Mouse (Mus musculus) CH12.LX (cell line): ENCODE data around the gene Treml2. TPM values are rescaled to one million over a fixed set of nuclear protein-coding genes. Genes with fewer than 3 reads are reported as not detected.

Source experiments
- DNase-seq: peaks from one replicate; pipeline ENCODE4 v3.0.0-alpha.2; 2013; ENCODE audit errors: extremely low read depth
- H3K27ac ChIP-seq: 2 replicates; pipeline ENCODE4 v1.5.1; 2012; ENCODE audit warnings: low read depth, mild to moderate bottlenecking, control low read depth, moderate library complexity; ENCODE audit not compliant: insufficient read depth
- H3K27me3 ChIP-seq: replicated peaks from 2 replicates; pipeline ENCODE3; 2012; ENCODE audit warnings: inconsistent platforms
- H3K36me3 ChIP-seq, 2 experiments: replicated peaks in 1 of 2; 2 replicates each; pipeline versions ENCODE3 to v1.6.1; 2012; ENCODE audit warnings: inconsistent platforms in 1 of 2, low read length in 1 of 2, mild to moderate bottlenecking in 1 of 2, mixed read lengths in 1 of 2, moderate library complexity in 1 of 2; ENCODE audit not compliant: control insufficient read depth in 1 of 2, insufficient read depth in 1 of 2
- H3K4me1 ChIP-seq, 2 experiments: 2 replicates each; pipeline ENCODE4 v1.6.1; 2012; ENCODE audit warnings: inconsistent platforms in 1 of 2, moderate library complexity in 1 of 2; ENCODE audit not compliant: insufficient read depth in 2 of 2, control insufficient read depth in 1 of 2
- H3K4me2 ChIP-seq: 2 replicates; pipeline ENCODE4 v1.6.1; 2012; ENCODE audit warnings: low read depth, mild to moderate bottlenecking, control low read depth; ENCODE audit not compliant: poor library complexity, insufficient read depth, severe bottlenecking
- H3K4me3 ChIP-seq, 3 experiments: fragments of 150-350 bp in 1 of 3; sonication (generic) in 1 of 3; replicated peaks in 1 of 3; 2 replicates each; pipeline versions ENCODE3 to v1.5.1; 2011 to 2012; ENCODE audit warnings: low read depth in 2 of 3, low read length in 2 of 3, mild to moderate bottlenecking in 2 of 3, moderate library complexity in 2 of 3, control low read depth in 1 of 3, improper control_type of control experiment in 1 of 3, inconsistent platforms in 1 of 3, mixed read lengths in 1 of 3; ENCODE audit not compliant: poor library complexity in 1 of 3
- H3K79me2 ChIP-seq: replicated peaks from 2 replicates; pipeline ENCODE4 v1.6.1; 2012; ENCODE audit warnings: mild to moderate bottlenecking, moderate library complexity; ENCODE audit not compliant: control insufficient read depth, poor library complexity, insufficient read depth, severe bottlenecking; ENCODE audit errors: extremely low read depth
- H3K9ac ChIP-seq: 2 replicates; pipeline ENCODE4 v1.6.1; 2012; ENCODE audit warnings: low read depth, mild to moderate bottlenecking, control low read depth, moderate library complexity; ENCODE audit not compliant: insufficient read depth
- H3K9me3 ChIP-seq: replicated peaks from 2 replicates; pipeline ENCODE3; 2012; ENCODE audit warnings: low read length, inconsistent platforms, mixed read lengths
- BHLHE40 ChIP-seq: IDR thresholded peaks from 2 replicates; pipeline ENCODE4 v1.6.1; 2011; ENCODE audit warnings: mild to moderate bottlenecking, low read depth, low read length, improper control_type of control experiment
- CHD1 ChIP-seq: IDR thresholded peaks from 2 replicates; pipeline ENCODE4 v1.6.1; 2012; ENCODE audit warnings: low read depth, low read length, improper control_type of control experiment, inconsistent platforms
- CHD2 ChIP-seq: IDR thresholded peaks from 2 replicates; pipeline ENCODE4 v1.6.1; 2011; ENCODE audit warnings: low read length, improper control_type of control experiment
- CTCF ChIP-seq, 2 experiments: IDR thresholded peaks in 1 of 2; conservative IDR thresholded peaks in 1 of 2; 2 replicates each; pipeline ENCODE4 v1.5.1; 2011 to 2012; ENCODE audit warnings: low read depth in 2 of 2, low read length in 2 of 2, improper control_type of control experiment in 1 of 2, inconsistent platforms in 1 of 2, mild to moderate bottlenecking in 1 of 2, moderate library complexity in 1 of 2
- E2F4 ChIP-seq: IDR thresholded peaks from 2 replicates; pipeline ENCODE4 v1.6.1; 2011; ENCODE audit warnings: low read depth, low read length, improper control_type of control experiment; ENCODE audit not compliant: insufficient replicate concordance
- ETS1 ChIP-seq: conservative IDR thresholded peaks from 2 replicates; pipeline ENCODE4 v1.6.1; 2012; ENCODE audit warnings: low read depth, mild to moderate bottlenecking, inconsistent platforms, low read length, improper control_type of control experiment, moderate library complexity
- HCFC1 ChIP-seq: IDR thresholded peaks from 2 replicates; pipeline ENCODE4 v1.6.1; 2012; ENCODE audit warnings: low read depth, mild to moderate bottlenecking, inconsistent platforms, low read length, improper control_type of control experiment
- MAX ChIP-seq: IDR thresholded peaks from 2 replicates; pipeline ENCODE4 v1.6.1; 2011; ENCODE audit warnings: low read length, improper control_type of control experiment
- MAZ ChIP-seq: IDR thresholded peaks from 2 replicates; pipeline ENCODE4 v1.6.1; 2012; ENCODE audit warnings: low read depth, mild to moderate bottlenecking, inconsistent platforms, low read length, improper control_type of control experiment, moderate library complexity
- MEF2A ChIP-seq: IDR thresholded peaks from 2 replicates; pipeline ENCODE4 v1.6.1; 2014; ENCODE audit warnings: low read depth, mild to moderate bottlenecking, inconsistent platforms, low read length, improper control_type of control experiment, borderline replicate concordance
- MXI1 ChIP-seq: IDR thresholded peaks from 2 replicates; pipeline ENCODE4 v1.6.1; 2011; ENCODE audit warnings: mild to moderate bottlenecking, low read depth, low read length, improper control_type of control experiment
- MYC ChIP-seq: IDR thresholded peaks from 2 replicates; pipeline ENCODE4 v1.6.1; 2011; ENCODE audit warnings: low read depth, mild to moderate bottlenecking, improper control_type of control experiment, low read length
- NELFE ChIP-seq: IDR thresholded peaks from 2 replicates; pipeline ENCODE4 v1.6.1; 2011; ENCODE audit warnings: low read depth, low read length, improper control_type of control experiment
- PAX5 ChIP-seq: IDR thresholded peaks from 2 replicates; pipeline ENCODE4 v1.6.1; 2012; ENCODE audit warnings: low read length, inconsistent platforms, mixed read lengths
- POLR2A ChIP-seq: IDR thresholded peaks from 2 replicates; pipeline ENCODE4 v1.6.1; 2011; ENCODE audit warnings: low read depth, mild to moderate bottlenecking, improper control_type of control experiment, low read length
- POLR2AphosphoS2 ChIP-seq: IDR thresholded peaks from 2 replicates; pipeline ENCODE4 v1.6.1; 2011; ENCODE audit warnings: low read depth, low read length, improper control_type of control experiment
- RAD21 ChIP-seq: IDR thresholded peaks from 2 replicates; pipeline ENCODE4 v1.6.1; 2011; ENCODE audit warnings: low read depth, mild to moderate bottlenecking, low read length, improper control_type of control experiment, moderate library complexity
- SIN3A ChIP-seq: IDR thresholded peaks from 2 replicates; pipeline ENCODE4 v1.6.1; 2012; ENCODE audit warnings: low read length, improper control_type of control experiment, inconsistent platforms
- TBP ChIP-seq: conservative IDR thresholded peaks from 2 replicates; pipeline ENCODE4 v1.6.1; 2011; ENCODE audit warnings: low read depth, low read length, improper control_type of control experiment
- TCF12 ChIP-seq: IDR thresholded peaks from 2 replicates; pipeline ENCODE4 v1.6.1; 2014; ENCODE audit warnings: low read depth, mild to moderate bottlenecking, inconsistent platforms, low read length, improper control_type of control experiment
- UBTF ChIP-seq: IDR thresholded peaks from 2 replicates; pipeline ENCODE4 v1.6.1; 2012; ENCODE audit warnings: low read depth, mild to moderate bottlenecking, inconsistent platforms, low read length, improper control_type of control experiment, moderate library complexity
- USF1 ChIP-seq: IDR thresholded peaks from 2 replicates; pipeline ENCODE4 v1.6.1; 2014; ENCODE audit warnings: low read depth, mild to moderate bottlenecking, inconsistent platforms, low read length, improper control_type of control experiment
- USF2 ChIP-seq: conservative IDR thresholded peaks from 2 replicates; pipeline ENCODE4 v1.6.1; 2011; ENCODE audit warnings: low read depth, low read length, improper control_type of control experiment
- ZC3H11A ChIP-seq: IDR thresholded peaks from 2 replicates; pipeline ENCODE4 v1.6.1; 2012; ENCODE audit warnings: low read depth, mild to moderate bottlenecking, inconsistent platforms, low read length, improper control_type of control experiment
- ZKSCAN1 ChIP-seq: IDR thresholded peaks from 2 replicates; pipeline ENCODE4 v1.6.1; 2012; ENCODE audit warnings: low read depth, inconsistent platforms, low read length, improper control_type of control experiment, borderline replicate concordance
- ZMIZ1 ChIP-seq: IDR thresholded peaks from 2 replicates; pipeline ENCODE4 v1.6.1; 2012; ENCODE audit warnings: low read depth, mild to moderate bottlenecking, inconsistent platforms, low read length, improper control_type of control experiment
- dilution Hi-C: fragments of 300-500 bp; cut with MboI; formaldehyde crosslinking; loops from 2 replicates; pipeline ENCODE4 v1.14.3; 2020; ENCODE audit warnings: low sequenced_read_pairs; ENCODE audit not compliant: extremely low pct_unique_long_range_greater_than_20kb, extremely low pct_ligation_motif_present
- in situ Hi-C: fragments of 300-500 bp; cut with MboI; formaldehyde crosslinking; loops from 3 replicates; pipeline ENCODE4 v1.14.3; 2019; ENCODE audit warnings: low sequenced_read_pairs, low pct_ligation_motif_present, low pct_unique_long_range_greater_than_20kb, mixed read lengths
- polyA plus RNA-seq: library from polyadenylated mRNA; unstranded; fragments of >175 nt; gene quantifications from 2 replicates; pipeline ENCODE4 v1.2.1, GENCODE M21; 2012; ENCODE audit warnings: low read depth; ENCODE audit not compliant: insufficient read length
- total RNA-seq, 2 experiments: library from RNA; depleted of rRNA; stranded (reverse); fragments of 300-350 nt in 1 of 2; fragments of >200 nt in 1 of 2; gene quantifications; 2 replicates each; pipeline ENCODE4 v1.2.3; 2012 to 2014

The Treml2 gene
- total and polyA plus RNA-seq, 3 experiments = 1.3 to 10.2 (median 5.5) TPM

DNA sequence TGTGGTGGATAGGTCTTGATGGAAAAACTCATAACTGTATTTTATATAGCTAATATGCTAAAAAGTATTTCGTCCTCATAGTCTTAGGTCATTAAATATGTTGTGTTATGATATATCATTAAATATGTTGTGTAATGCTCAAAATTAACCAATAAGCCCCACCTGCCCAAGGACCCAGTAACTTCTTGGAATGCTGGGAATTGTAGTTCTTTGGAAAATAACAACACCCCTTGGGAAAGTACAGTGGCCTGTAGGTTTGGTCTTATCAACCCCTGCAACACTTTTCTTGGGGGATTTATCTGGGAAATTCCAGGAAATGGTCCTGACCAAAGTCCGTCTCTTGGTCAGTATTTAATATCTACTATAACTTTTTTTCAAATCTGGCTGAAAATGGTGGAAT, 43.8 kb downstream of the Treml2 start:
- no peaks in the 10 kb centered on the region for H3K79me2 ChIP-seq
- no peak overlapping the region for H3K4me3 ChIP-seq
- H3K4me1 ChIP-seq = peaks cover 0 to 21% of the 10 kb centered on the region in 2 experiments; a peak in 2 of 4 replicates
- TF ChIP-seq POLR2A (no peak), CHD1 (no peak), ETS1 (no peak), MAZ (no peak), USF2 (no peak), UBTF (no peak), USF1 (no peak), MYC (no peak), HCFC1 (no peak)
- no peak overlapping the region for H3K9ac ChIP-seq
- no peak for DNase-seq
- in situ Hi-C loops = no loop called here
- H3K27ac ChIP-seq = no peak overlapping the region
- no peaks in the 10 kb centered on the region for H3K36me3 ChIP-seq
- no peaks in the 10 kb centered on the region for H3K27me3 ChIP-seq
- dilution Hi-C loops = no loop called here
- no peak overlapping the region for H3K4me2 ChIP-seq
- peaks cover 3% of the 10 kb centered on the region for H3K9me3 ChIP-seq

- Histone ChIP-seq H3K36me3 (no peaks in the 10 kb centered on the region), H3K4me3 (no peak overlapping the region), H3K27ac (no peak overlapping the region), H3K79me2 (no peaks in the 10 kb centered on the region), H3K9ac (no peak overlapping the region), H3K9me3 (no peaks in the 10 kb centered on the region), H3K4me2 (no peak overlapping the region), H3K4me1 (peaks cover 0 to 20% of the 10 kb centered on the region in 2 experiments; a peak in 2 of 4 replicates), H3K27me3 (no peaks in the 10 kb centered on the region)
- dilution Hi-C loops (no loop called here), in situ Hi-C loops (no loop called here)
- DNase-seq = no peak
- TF ChIP-seq E2F4 (no peak), USF2 (no peak), TBP (no peak)
Measured at GRCm38 (mm10) chr17:48345824-48346223, 46.5 kb downstream of the Treml2 start.

GRCm38 (mm10) chr17:48346231-48346630, 46.9 kb downstream of the Treml2 start, which contains the start of gene Trem2:
Gene Trem2 (plus strand): TSS chr17:48346401.
- no peak for TF ChIP-seq ZMIZ1
- TF ChIP-seq MXI1 = no peak
- TF ChIP-seq MAX = no peak
- no peak for TF ChIP-seq TCF12
- no peak for TF ChIP-seq SIN3A
- no peak for TF ChIP-seq CHD2
- TF ChIP-seq ZKSCAN1 = no peak
- no peak for TF ChIP-seq RAD21
- TF ChIP-seq ZC3H11A = no peak
- no peak for TF ChIP-seq CTCF (conservative IDR thresholded peaks at IDR 0.05 in 1 of 2, IDR thresholded peaks at IDR 0.05 in 1 of 2; ENCODE audit: low read depth in 2 of 2, low read length in 2 of 2)
- TF ChIP-seq PAX5 = no peak
- no peak for TF ChIP-seq HCFC1
- no peak for TF ChIP-seq USF1
- TF ChIP-seq POLR2AphosphoS2 = no peak
- no peak for TF ChIP-seq UBTF
- TF ChIP-seq NELFE = no peak
- TF ChIP-seq BHLHE40 = no peak
- no peak for TF ChIP-seq MYC
- TF ChIP-seq MEF2A = no peak

More at GRCm38 (mm10) chr17:48346231-48346630, 46.9 kb downstream of the Treml2 start, which contains the start of gene Trem2:
- in situ Hi-C loops = no loop called here
- DNase-seq = no peak
- Histone ChIP-seq H3K36me3 (no peaks in the 10 kb centered on the region), H3K9ac (no peak within 1 kb of the TSS), H3K79me2 (no peaks in the 10 kb centered on the region), H3K4me1 (peaks cover 0 to 20% of the 10 kb centered on the region in 2 experiments; a peak in 2 of 4 replicates), H3K27ac (no peak within 1 kb of the TSS), H3K27me3 (no peaks in the 10 kb centered on the region), H3K4me2 (no peak within 1 kb of the TSS), H3K9me3 (no peaks in the 10 kb centered on the region), H3K4me3 (no peak within 1 kb of the TSS)
- dilution Hi-C loops = no loop called here
